In genomic region chr19:60890391-60891122, GRCm38 (mm10) we compare ENCODE assay signal across 8 mouse cellular contexts. TPM values are rescaled to one million over a fixed set of nuclear protein-coding genes. Genes with fewer than 3 reads are reported as not detected.
DNase-seq lines count a peak whose midpoint lies in the region; ATAC-seq lines count a peak whose summit lies in the region.

No protein-coding gene starts in this region.

- intact Hi-C loops in gastrocnemius, postnatal 14 days (cut with DNase I; ENCODE audit: low total_unique reads): no loop called here

- peak overlapping the region; percentile 99 for H3K27ac ChIP-seq in kidney, embryonic 15.5 days
- H3K27ac ChIP-seq in midbrain, embryonic 15.5 days: peak overlapping the region; percentile 93

- peak overlapping the region; percentile 91 for H3K4me2 ChIP-seq in kidney, embryonic 15.5 days
- H3K4me2 ChIP-seq in midbrain, embryonic 15.5 days: peak overlapping the region; percentile 58

- WGBS in kidney, embryonic 15.5 days: under 1% methylated on average over 41 of the region's 41 CpGs
- under 1% methylated on average over 37 of the region's 41 CpGs for WGBS in midbrain, embryonic 15.5 days

- DNase-seq in kidney, postnatal 10 days: no peak
- DNase-seq in ES-CJ7 (ENCODE audit: low read depth, low spot score): peak; percentile 24
- DNase-seq in embryo, embryonic 11.5 days (ENCODE audit: low read depth, low spot score): peak; percentile 35
- peak; percentile 44 for DNase-seq in gastrocnemius, postnatal 14 days
- DNase-seq in layer of hippocampus, adult 8-10 months (ENCODE audit: low spot score in 2 of 2): peak; percentile 38 to 66
- no peak for DNase-seq in T-cell, adult 2 months (ENCODE audit: low spot score)

- H3K4me3 ChIP-seq in kidney, embryonic 15.5 days (replicated peaks): peak overlapping the region; percentile 89
- peak overlapping the region; percentile 82 for H3K4me3 ChIP-seq in midbrain, embryonic 15.5 days

- H3K9ac ChIP-seq in kidney, embryonic 15.5 days: peak overlapping the region; percentile 57
- H3K9ac ChIP-seq in midbrain, embryonic 15.5 days: peak overlapping the region; percentile 78

- peaks cover 27% of the 10 kb centered on the region for H3K4me1 ChIP-seq in kidney, embryonic 15.5 days
- H3K4me1 ChIP-seq in midbrain, embryonic 15.5 days: peaks cover 24% of the 10 kb centered on the region

- H3K9me3 ChIP-seq in kidney, embryonic 15.5 days (replicated peaks): no peaks in the 10 kb centered on the region
- H3K9me3 ChIP-seq in midbrain, embryonic 15.5 days: no peaks in the 10 kb centered on the region

- H3K36me3 ChIP-seq in kidney, embryonic 15.5 days: no peaks in the 10 kb centered on the region
- no peaks in the 10 kb centered on the region for H3K36me3 ChIP-seq in midbrain, embryonic 15.5 days (replicated peaks)

- H3K27me3 ChIP-seq in kidney, embryonic 15.5 days: no peaks in the 10 kb centered on the region
- no peaks in the 10 kb centered on the region for H3K27me3 ChIP-seq in midbrain, embryonic 15.5 days (replicated peaks)

- ATAC-seq in kidney, embryonic 15.5 days (replicated peaks; ENCODE audit: low FRiP score): peak; percentile 38
- peak; percentile 79 for ATAC-seq in midbrain, embryonic 15.5 days (replicated peaks)

RNA-seq across cellular contexts. Expression of gene Grk5, which starts 1.0 kb away (rescaled TPM):
- 2.3 and 2.5 TPM in 2 replicates for polyA plus RNA-seq in kidney, embryonic 15.5 days (2015; fragmentation: Nextera tagmentation; extraction: Ambion mirVana)
- 1 to 10 TPM; 6.4 to 6.5 TPM for total RNA-seq in gastrocnemius, postnatal 14 days (2021)
- total RNA-seq in layer of hippocampus, adult 8-10 months (2022): 10 to 100 TPM in 3 of 4 experiments, 1 to 10 TPM in 1; 7.7 to 12.0 (median 11.9) TPM
- polyA plus RNA-seq in midbrain, embryonic 15.5 days (2015; fragmentation: Nextera tagmentation; extraction: Ambion mirVana): 2.5 and 2.6 TPM in 2 replicates

RNA-seq across cellular contexts. Expression of gene Prdx3, which starts 16.2 kb away (rescaled TPM):
- polyA plus RNA-seq in kidney, embryonic 15.5 days (2015; fragmentation: Nextera tagmentation; extraction: Ambion mirVana): 134 and 139 TPM in 2 replicates
- total RNA-seq in gastrocnemius, postnatal 14 days (2021): 100 to 1,000 TPM; 163 to 192 TPM
- 10 to 100 TPM; 76.1 to 84.6 (median 81.3) TPM for total RNA-seq in layer of hippocampus, adult 8-10 months (2022)
- polyA plus RNA-seq in midbrain, embryonic 15.5 days (2015; fragmentation: Nextera tagmentation; extraction: Ambion mirVana): 87.2 and 90.3 TPM in 2 replicates

RNA-seq across cellular contexts. Expression of gene Sfxn4, which starts 29.3 kb away (rescaled TPM):
- polyA plus RNA-seq in kidney, embryonic 15.5 days (2015; fragmentation: Nextera tagmentation; extraction: Ambion mirVana): 9.5 and 10.6 TPM in 2 replicates
- total RNA-seq in gastrocnemius, postnatal 14 days (2021): 1 to 10 TPM; 1.6 to 1.9 TPM
- total RNA-seq in layer of hippocampus, adult 8-10 months (2022): 10 to 100 TPM; 14.2 to 22.2 (median 17.4) TPM
- polyA plus RNA-seq in midbrain, embryonic 15.5 days (2015; fragmentation: Nextera tagmentation; extraction: Ambion mirVana): 10.7 and 11.5 TPM in 2 replicates

Comparison
In these comparisons a context has a peak if more than half of its experiments do, and no peak if none do; other contexts are left out.
1. DNase-seq: peak in ES-CJ7 (single experiment), embryo, embryonic 11.5 days (single experiment), gastrocnemius, postnatal 14 days (single experiment) and layer of hippocampus, adult 8-10 months (2 of 2); none in kidney, postnatal 10 days (single experiment) and T-cell, adult 2 months (single experiment).
2. RNA of gene Sfxn4, which starts 29.3 kb away (total RNA-seq): 14.2 to 22.2 TPM in layer of hippocampus, adult 8-10 months; 1.6 to 1.9 TPM in gastrocnemius, postnatal 14 days; every median in the first group is over 4 times any median in the second.